Comparison of ENCODE assay signal across 22 mouse cellular contexts in genomic region chr15:84968534-84968933, GRCm38 (mm10). TPM values are rescaled to one million over a fixed set of nuclear protein-coding genes. Genes with fewer than 3 reads are reported as not detected.
"Had no signal": no experiment of that assay in that cellular context is flagged by ENCODE, and none has a peak within 500 bp of the region (broad histone marks: within the 10 kb centered on the region; RNA-seq: fewer than 3 reads in every experiment).

No protein-coding gene starts in this region.

- H3K27ac ChIP-seq: liver, embryonic 13.5 days; midbrain, embryonic 15.5 days; neural tube, embryonic 12.5 days; neural tube, embryonic 15.5 days had no signal

- H3K4me3 ChIP-seq: liver, embryonic 13.5 days; midbrain, embryonic 15.5 days; neural tube, embryonic 12.5 days; neural tube, embryonic 15.5 days had no signal

- ATAC-seq: inflammation-experienced regulatory T-cells, adult 6 months; intestine, embryonic 16.5 days; lung, postnatal 0 days; midbrain, embryonic 15.5 days had no signal

- H3K4me2 ChIP-seq: liver, embryonic 13.5 days; lung, embryonic 14.5 days; midbrain, embryonic 11.5 days; midbrain, embryonic 15.5 days; neural tube, embryonic 12.5 days; neural tube, embryonic 15.5 days had no signal

- H3K9ac ChIP-seq: liver, embryonic 13.5 days; lung, embryonic 14.5 days; midbrain, embryonic 15.5 days; neural tube, embryonic 12.5 days; neural tube, embryonic 15.5 days had no signal

- H3K36me3 ChIP-seq: liver, embryonic 13.5 days; midbrain, embryonic 15.5 days had no signal

- H3K9me3 ChIP-seq: liver, embryonic 13.5 days; midbrain, embryonic 15.5 days; neural tube, embryonic 12.5 days; neural tube, embryonic 15.5 days had no signal

- DNase-seq: kidney, adult 18-20 months; kidney, adult 9 months; kidney, postnatal 14 days; kidney, postnatal 4 days; liver, embryonic 13.5 days; lung, embryonic 14.5 days; retina, postnatal 1 day; thymus, postnatal 25 days had no signal

- H3K27me3 ChIP-seq: liver, embryonic 13.5 days; midbrain, embryonic 15.5 days; neural tube, embryonic 12.5 days; neural tube, embryonic 15.5 days had no signal

RNA-seq across cellular contexts. Expression of gene Upk3a, which starts 48.4 kb away (rescaled TPM):
- total RNA-seq: layer of hippocampus, postnatal 25 days; left cerebral cortex, postnatal 36 days; liver, adult 2 months; megakaryocyte-erythroid progenitor cell, adult 5-6 weeks had no signal
- polyA plus RNA-seq: inflammation-experienced regulatory T-cells, adult 6 months; limb, embryonic 11.5 days; liver, adult 2 months; liver, embryonic 13.5 days; liver, embryonic 16.5 days; midbrain, embryonic 11.5 days; spleen, adult 2 months had no signal
